Mouse (Mus musculus) testis, adult 2 months (tissue): ENCODE measurements around the gene Vrtn. TPM values are rescaled to one million over a fixed set of nuclear protein-coding genes. Genes with fewer than 3 reads are reported as not detected.

Source experiments
- H3K27ac ChIP-seq: fragments of 200-500 bp; 2 replicates; pipeline ENCODE4 v1.5.1; 2012; ENCODE audit warnings: low read depth, low read length; ENCODE audit not compliant: control insufficient read depth, insufficient read depth
- H3K27me3 ChIP-seq: fragments of 200-500 bp; 2 replicates; pipeline ENCODE4 v1.6.1; 2012; ENCODE audit warnings: mild to moderate bottlenecking, low read length, moderate library complexity; ENCODE audit not compliant: control insufficient read depth, insufficient read depth
- H3K36me3 ChIP-seq: fragments of 200-500 bp; 2 replicates; pipeline ENCODE4 v1.6.1; 2012; ENCODE audit warnings: mild to moderate bottlenecking, low read length; ENCODE audit not compliant: control insufficient read depth, insufficient read depth
- H3K4me1 ChIP-seq: fragments of 200-500 bp; 2 replicates; pipeline ENCODE4 v1.6.1; 2012; ENCODE audit warnings: low read length; ENCODE audit not compliant: control insufficient read depth, insufficient read depth
- H3K4me3 ChIP-seq: fragments of 200-500 bp; 2 replicates; pipeline ENCODE4 v1.5.1; 2012; ENCODE audit warnings: low read depth, mild to moderate bottlenecking, low read length, moderate library complexity, mixed read lengths; ENCODE audit not compliant: control insufficient read depth
- CTCF ChIP-seq: fragments of 200-500 bp; IDR thresholded peaks from 2 replicates; pipeline ENCODE4 v1.5.1; 2012; ENCODE audit warnings: low read depth, mild to moderate bottlenecking, inconsistent platforms, low read length, moderate library complexity; ENCODE audit not compliant: control insufficient read depth, insufficient read depth, insufficient replicate concordance
- POLR2A ChIP-seq: fragments of 200-500 bp; IDR thresholded peaks from 2 replicates; pipeline ENCODE4 v1.6.1; 2012; ENCODE audit warnings: low read depth, mild to moderate bottlenecking, inconsistent platforms, low read length, moderate library complexity; ENCODE audit not compliant: control insufficient read depth
- polyA plus RNA-seq: library from polyadenylated mRNA; depleted of rRNA; stranded (reverse); fragments of >200 nt; gene quantifications from 2 replicates; pipeline ENCODE4 v1.2.3, GENCODE M21; 2012

Gene Vrtn
- polyA plus RNA-seq, 1 experiment: 0.07 TPM

DNA sequence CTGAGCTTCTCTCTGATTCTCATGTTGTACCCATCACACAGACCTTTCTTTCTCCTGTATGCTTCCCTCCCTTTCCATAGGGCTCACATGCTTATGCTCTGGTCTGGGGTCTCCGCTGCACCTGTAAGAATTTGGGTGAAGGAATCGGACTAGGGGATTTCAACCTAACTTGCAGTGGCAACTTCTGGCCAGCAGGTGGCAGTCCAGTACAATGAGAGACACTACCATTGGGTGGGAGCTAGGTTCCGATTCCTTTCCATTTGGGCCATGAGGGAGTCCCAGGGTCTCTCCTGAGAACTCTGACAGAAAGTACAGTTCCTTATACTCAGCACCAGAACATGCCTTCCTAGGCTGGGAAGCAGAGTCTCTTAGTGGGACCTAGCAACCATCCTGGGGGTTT, 13.1 kb downstream of the Vrtn start:
- no peak overlapping the region for H3K27ac ChIP-seq
- H3K4me1 ChIP-seq: no peaks in the 10 kb centered on the region; the same call in none of the 2 replicates
- no peak overlapping the region for H3K4me3 ChIP-seq
- no peaks in the 10 kb centered on the region for H3K36me3 ChIP-seq
- TF ChIP-seq POLR2A: no peak
- TF ChIP-seq CTCF: peak; percentile 92; the same call in 1 of the 2 replicates
- no peaks in the 10 kb centered on the region; the same call in 1 of the 2 replicates for H3K27me3 ChIP-seq

DNA sequence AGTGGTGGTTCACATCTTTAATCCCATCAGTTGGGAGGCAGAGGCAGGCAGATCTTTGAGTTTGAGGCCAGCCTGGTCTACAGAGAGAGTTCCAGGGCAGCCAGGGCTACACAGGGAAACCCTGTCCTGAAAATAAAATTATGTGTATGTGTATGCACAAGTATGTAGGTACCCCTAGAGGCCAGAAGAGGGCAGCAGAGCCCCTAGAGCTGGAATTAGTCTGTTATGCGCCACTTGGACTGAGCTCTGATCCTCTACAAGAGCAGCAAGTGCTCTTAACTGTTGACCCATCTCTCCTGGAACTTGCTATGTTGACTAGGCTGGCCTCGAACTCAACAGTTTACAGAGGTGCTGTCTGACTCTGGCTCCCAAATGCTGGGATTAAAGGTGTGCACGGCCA, 29.7 kb downstream of the Vrtn start:
- Histone ChIP-seq H3K27ac (no peak overlapping the region), H3K4me1 (peaks cover 9% of the 10 kb centered on the region), H3K4me3 (no peak overlapping the region), H3K36me3 (no peaks in the 10 kb centered on the region), H3K27me3 (no peaks in the 10 kb centered on the region)
- TF ChIP-seq POLR2A: no peak
- peak; percentile 33; the same call in 1 of the 2 replicates for TF ChIP-seq CTCF

DNA sequence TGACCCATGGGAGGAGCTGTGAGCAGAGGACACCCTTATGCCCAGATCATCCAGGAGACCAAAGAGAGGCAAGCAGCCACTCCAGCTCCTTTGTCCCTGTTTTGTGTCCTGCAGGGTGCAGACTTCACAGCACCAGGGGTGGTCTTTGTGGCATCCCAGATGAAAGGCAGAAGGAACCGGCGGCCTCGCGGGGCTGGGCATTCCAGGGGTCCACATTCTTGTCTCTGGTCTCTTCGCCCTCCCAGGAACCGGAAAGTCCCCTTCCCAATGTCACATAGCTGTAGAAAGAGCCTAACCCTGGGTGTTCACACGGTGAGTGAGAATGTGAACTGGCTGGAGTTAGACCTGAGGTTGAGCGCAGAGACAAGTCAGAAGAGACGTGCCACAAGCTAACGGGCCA, 30.8 kb downstream of the Vrtn start:
- no peaks in the 10 kb centered on the region for H3K36me3 ChIP-seq
- TF ChIP-seq POLR2A: no peak
- no peak for TF ChIP-seq CTCF
- H3K4me3 ChIP-seq: no peak overlapping the region
- H3K27me3 ChIP-seq: no peaks in the 10 kb centered on the region
- H3K27ac ChIP-seq: no peak overlapping the region
- H3K4me1 ChIP-seq: peaks cover 9% of the 10 kb centered on the region

DNA sequence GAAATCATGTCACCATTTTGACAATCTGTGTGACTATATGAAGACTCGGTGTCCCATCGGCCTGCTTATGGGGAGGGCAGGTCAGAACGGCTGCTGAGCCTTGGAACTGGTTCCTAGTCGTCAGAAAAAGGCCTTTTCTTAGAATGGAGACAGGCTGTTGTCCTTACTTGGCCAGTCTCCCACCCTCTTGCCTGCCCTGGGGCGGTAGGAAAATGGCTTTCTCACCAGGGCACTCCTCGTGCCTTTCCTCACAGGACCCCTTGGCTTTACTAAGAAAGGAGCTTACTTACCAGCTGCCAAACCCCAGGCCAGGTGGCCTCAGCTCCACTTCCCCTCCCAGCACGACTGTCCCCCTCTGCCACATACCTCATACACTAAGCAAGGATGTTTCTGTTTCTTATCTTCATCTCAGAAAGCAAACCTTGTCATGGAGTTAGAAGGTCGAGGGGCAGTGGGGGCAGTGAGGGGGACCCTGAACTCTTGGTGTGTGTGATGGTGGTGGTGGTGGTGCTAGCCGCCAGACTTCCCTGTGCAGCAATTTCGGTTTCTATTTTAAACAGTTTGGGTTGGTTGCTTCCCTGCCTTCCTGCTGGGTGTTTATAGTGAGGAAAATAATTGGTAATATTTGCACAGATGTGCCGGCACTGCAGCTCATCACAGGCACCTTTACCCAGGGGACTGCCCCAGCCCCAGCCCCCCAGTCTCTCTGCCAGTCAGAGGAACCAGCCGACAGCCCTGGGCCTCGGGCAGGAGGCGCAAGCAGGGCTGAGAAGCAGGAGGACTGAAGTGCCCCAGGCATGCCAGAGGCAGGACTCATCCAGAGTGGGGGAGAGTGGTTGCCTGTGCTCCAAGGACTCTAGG, 34.1 kb downstream of the Vrtn start:
- Histone ChIP-seq H3K27ac (no peak overlapping the region), H3K4me3 (no peak overlapping the region), H3K4me1 (peaks cover 9% of the 10 kb centered on the region), H3K27me3 (no peaks in the 10 kb centered on the region), H3K36me3 (no peaks in the 10 kb centered on the region)
- no peak for TF ChIP-seq CTCF
- no peak for TF ChIP-seq POLR2A

DNA sequence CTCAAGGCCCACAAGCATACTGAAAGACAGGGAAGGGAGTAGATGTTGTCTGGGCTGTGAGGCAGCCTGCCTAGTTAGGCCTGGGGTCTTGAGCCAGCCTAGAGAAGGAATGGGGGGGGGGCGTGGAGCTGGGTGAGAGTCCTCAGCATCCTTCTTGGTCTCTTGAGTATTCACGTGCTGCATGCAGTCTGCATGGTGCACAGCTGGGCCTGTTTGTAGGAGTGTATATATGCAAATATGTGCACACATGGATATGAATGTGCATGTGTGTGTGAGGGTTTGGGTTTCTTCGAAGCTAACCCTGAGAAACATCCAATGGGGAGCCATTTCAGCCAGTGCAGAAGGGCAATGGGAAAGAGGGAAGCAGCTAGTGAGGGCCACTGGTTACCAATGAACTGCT, 35.2 kb downstream of the Vrtn start:
- Histone ChIP-seq H3K4me3 (no peak overlapping the region), H3K27me3 (no peaks in the 10 kb centered on the region), H3K4me1 (peaks cover 12% of the 10 kb centered on the region), H3K27ac (no peak overlapping the region), H3K36me3 (no peaks in the 10 kb centered on the region)
- TF ChIP-seq POLR2A (no peak), CTCF (no peak)

DNA sequence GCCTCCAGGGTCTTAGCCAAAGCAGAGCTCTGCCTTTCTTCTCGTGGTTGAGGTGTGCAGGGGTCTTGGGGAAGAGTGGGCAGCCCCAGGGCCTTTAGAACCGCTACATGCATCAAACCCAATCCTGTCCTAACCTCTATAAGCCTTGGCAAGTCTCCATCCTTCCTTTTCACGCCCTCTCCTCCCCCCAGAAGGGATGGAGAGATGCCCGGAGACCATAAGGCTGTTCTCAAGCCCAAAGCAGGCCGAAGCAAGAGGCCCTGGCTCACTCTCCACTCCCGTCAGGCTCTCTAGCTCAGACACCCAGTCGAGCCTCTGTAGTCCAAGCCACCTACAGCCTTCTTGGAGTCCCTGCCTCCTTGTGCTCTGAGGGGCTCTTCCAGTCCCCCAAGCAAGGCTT, 43.8 kb downstream of the Vrtn start:
- TF ChIP-seq CTCF (no peak), POLR2A (no peak)
- no peaks in the 10 kb centered on the region for H3K27me3 ChIP-seq
- no peaks in the 10 kb centered on the region for H3K36me3 ChIP-seq
- peaks cover 3% of the 10 kb centered on the region for H3K4me1 ChIP-seq
- H3K4me3 ChIP-seq: no peak overlapping the region
- no peak overlapping the region for H3K27ac ChIP-seq

DNA sequence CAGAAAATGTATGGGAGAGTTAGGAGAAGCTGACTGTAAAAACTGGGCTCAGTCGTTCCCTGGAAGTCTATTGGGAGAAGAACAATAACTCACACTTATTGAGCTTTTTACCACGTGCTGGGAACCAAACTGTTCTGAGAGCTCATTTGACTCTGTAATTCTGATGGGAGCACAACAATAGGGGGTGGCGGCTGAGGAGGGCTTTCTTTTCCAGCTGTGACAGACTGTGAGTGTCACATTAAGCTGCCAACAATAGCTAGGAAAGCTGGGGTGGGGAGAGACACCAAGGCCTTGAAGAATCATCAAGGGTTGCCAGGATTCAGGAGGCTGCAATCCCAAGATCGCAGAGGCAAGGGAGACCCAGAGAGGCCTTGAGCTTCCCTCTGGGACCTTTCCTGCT, 45.4 kb downstream of the Vrtn start:
- H3K27me3 ChIP-seq: no peaks in the 10 kb centered on the region
- no peaks in the 10 kb centered on the region for H3K4me1 ChIP-seq
- H3K4me3 ChIP-seq: no peak overlapping the region
- no peak for TF ChIP-seq POLR2A
- TF ChIP-seq CTCF: no peak
- no peak overlapping the region for H3K27ac ChIP-seq
- H3K36me3 ChIP-seq: no peaks in the 10 kb centered on the region
